9 mouse cellular contexts compared by ENCODE assay signal in genomic region chr15:32288480-32288879, GRCm38 (mm10). TPM values are rescaled to one million over a fixed set of nuclear protein-coding genes. Genes with fewer than 3 reads are reported as not detected.
DNase-seq lines count a peak whose midpoint lies in the region; ATAC-seq lines count a peak whose summit lies in the region.
"Had no signal": no experiment of that assay in that cellular context is flagged by ENCODE, and none has a peak within 500 bp of the region (broad histone marks: within the 10 kb centered on the region; RNA-seq: fewer than 3 reads in every experiment).

No protein-coding gene starts in this region.

- DNase-seq in kidney, adult 11 months = no peak
- peak; percentile 61 to 78 for DNase-seq in adrenal gland, postnatal 36 days
- no peak for DNase-seq in frontal cortex, postnatal 36 days (ENCODE audit: low spot score in 2 of 2)
- DNase-seq in thymus, adult 18-20 months = no peak

- no peak overlapping the region for H3K4me2 ChIP-seq in kidney, embryonic 14.5 days (replicated peaks; ENCODE audit: low read depth, low read length)
- peak overlapping the region; percentile 31; the same call in 1 of the 2 replicates for H3K4me2 ChIP-seq in heart, embryonic 11.5 days
- no peak overlapping the region for H3K4me2 ChIP-seq in lung, embryonic 16.5 days (ENCODE audit: low read depth, low read length)
- H3K4me2 ChIP-seq: hindbrain, embryonic 12.5 days had no signal

- H3K27ac ChIP-seq in kidney, embryonic 14.5 days (ENCODE audit: low read depth, low read length) = no peak overlapping the region
- H3K27ac ChIP-seq in heart, embryonic 11.5 days (ENCODE audit: low read depth, low read length) = no peak overlapping the region
- peak overlapping the region; percentile 11; the same call in 1 of the 2 replicates for H3K27ac ChIP-seq in lung, embryonic 16.5 days (ENCODE audit: low read length)
- H3K27ac ChIP-seq: hindbrain, embryonic 12.5 days had no signal

- 30% methylated on average over 6 of the region's 6 CpGs for WGBS in kidney, embryonic 14.5 days
- 19% methylated on average over 6 of the region's 6 CpGs for WGBS in heart, embryonic 11.5 days (ENCODE audit: insufficient replicate concordance)
- 23% methylated on average over 6 of the region's 6 CpGs for WGBS in lung, embryonic 16.5 days

- no peaks in the 10 kb centered on the region for H3K27me3 ChIP-seq in kidney, embryonic 14.5 days (ENCODE audit: control insufficient read depth, insufficient read depth, low read length)
- H3K27me3 ChIP-seq in heart, embryonic 11.5 days (ENCODE audit: control insufficient read depth, insufficient read depth, low read length) = no peaks in the 10 kb centered on the region
- H3K27me3 ChIP-seq in lung, embryonic 16.5 days (ENCODE audit: control insufficient read depth, insufficient read depth, low read depth, low read length) = no peaks in the 10 kb centered on the region
- H3K27me3 ChIP-seq: hindbrain, embryonic 12.5 days had no signal

- ATAC-seq in kidney, embryonic 14.5 days (ENCODE audit: low FRiP score, low TSS enrichment) = peak; percentile 46; the same call in 1 of the 2 replicates
- no peak for ATAC-seq in heart, embryonic 11.5 days (replicated peaks; ENCODE audit: insufficient number of reproducible peaks, low FRiP score, low TSS enrichment)
- peak; percentile 93 for ATAC-seq in lung, embryonic 16.5 days (ENCODE audit: low read depth)
- no peak for ATAC-seq in inflammation-experienced regulatory T-cells, adult 6 months

- 0 out of 2 replicates have a peak, but pooled peaks cover 4% of the 10 kb centered on the region for H3K4me1 ChIP-seq in kidney, embryonic 14.5 days (ENCODE audit: control insufficient read depth, insufficient read depth, low read length)
- H3K4me1 ChIP-seq in heart, embryonic 11.5 days (ENCODE audit: control insufficient read depth, insufficient read depth, low read length) = peaks cover 11% of the 10 kb centered on the region; the same call in 1 of the 2 replicates
- no peaks in the 10 kb centered on the region; the same call in 1 of the 2 replicates for H3K4me1 ChIP-seq in lung, embryonic 16.5 days (replicated peaks; ENCODE audit: control insufficient read depth, insufficient read depth, low read length)

- H3K9ac ChIP-seq in kidney, embryonic 14.5 days (ENCODE audit: low read depth, low read length) = no peak overlapping the region
- no peak overlapping the region for H3K9ac ChIP-seq in heart, embryonic 11.5 days (ENCODE audit: low read depth, low read length)
- H3K9ac ChIP-seq in lung, embryonic 16.5 days (ENCODE audit: low read length) = no peak overlapping the region
- H3K9ac ChIP-seq: hindbrain, embryonic 12.5 days had no signal

- H3K36me3 ChIP-seq in kidney, embryonic 14.5 days (ENCODE audit: control insufficient read depth, insufficient read depth, low read length) = no peaks in the 10 kb centered on the region
- H3K36me3 ChIP-seq in heart, embryonic 11.5 days (ENCODE audit: control insufficient read depth, insufficient read depth, low read length) = no peaks in the 10 kb centered on the region
- H3K36me3 ChIP-seq in lung, embryonic 16.5 days (ENCODE audit: control insufficient read depth, insufficient read depth, low read length) = no peaks in the 10 kb centered on the region
- H3K36me3 ChIP-seq: hindbrain, embryonic 12.5 days had no signal

- no peak overlapping the region for H3K4me3 ChIP-seq in kidney, embryonic 14.5 days (ENCODE audit: low read length)
- no peak overlapping the region for H3K4me3 ChIP-seq in heart, embryonic 11.5 days (ENCODE audit: low read depth, low read length)
- H3K4me3 ChIP-seq in lung, embryonic 16.5 days (ENCODE audit: low read length) = no peak overlapping the region
- H3K4me3 ChIP-seq: hindbrain, embryonic 12.5 days had no signal

- no peaks in the 10 kb centered on the region for H3K9me3 ChIP-seq in kidney, embryonic 14.5 days (ENCODE audit: control insufficient read depth, low read length)
- no peaks in the 10 kb centered on the region for H3K9me3 ChIP-seq in heart, embryonic 11.5 days (replicated peaks; ENCODE audit: control insufficient read depth, low read length)
- no peaks in the 10 kb centered on the region for H3K9me3 ChIP-seq in lung, embryonic 16.5 days (ENCODE audit: control insufficient read depth, low read length)
- H3K9me3 ChIP-seq: hindbrain, embryonic 12.5 days had no signal

RNA-seq across cellular contexts. Expression of gene Sema5a, which starts 43.9 kb away (rescaled TPM):
- 19.1 and 30.2 TPM in 2 replicates for polyA plus RNA-seq in kidney, embryonic 14.5 days (2014; fragmentation: Nextera tagmentation; extraction: Ambion mirVana)
- total RNA-seq in adrenal gland, postnatal 36 days (2021) = 10 to 100 TPM; 16.0 to 23.2 TPM
- polyA plus RNA-seq in heart, embryonic 11.5 days (2014; fragmentation: Nextera tagmentation; extraction: Ambion mirVana) = 2.9 and 3.8 TPM in 2 replicates
- 13.6 and 14.0 TPM in 2 replicates for polyA plus RNA-seq in lung, embryonic 16.5 days (2015; fragmentation: Nextera tagmentation; extraction: Ambion mirVana)
- polyA plus RNA-seq in inflammation-experienced regulatory T-cells, adult 6 months (2017; shearing (Covaris generic)) = not detected

Comparison
In these comparisons a context has a peak if more than half of its experiments do, and no peak if none do; other contexts are left out.
1. ATAC-seq: peak in kidney, embryonic 14.5 days (single experiment) and lung, embryonic 16.5 days (single experiment); none in heart, embryonic 11.5 days (single experiment) and inflammation-experienced regulatory T-cells, adult 6 months (single experiment).
2. DNase-seq: peak in adrenal gland, postnatal 36 days (2 of 2); none in kidney, adult 11 months (single experiment), frontal cortex, postnatal 36 days (0 of 2) and thymus, adult 18-20 months (0 of 2).